Mouse (Mus musculus): ENCODE data around the gene Cebpg. TPM values are rescaled to one million over a fixed set of nuclear protein-coding genes. Genes with fewer than 3 reads are reported as not detected.
A peak's percentile ranks its signal among the peaks of the same experiment; 100 is the strongest.

Gene Cebpg
- polyA plus RNA-seq, 1 experiment: 25.8 TPM

GRCm38 (mm10) chr7:35041286-35042208 lies 14.8 kb downstream of the Cebpg start:
- Histone ChIP-seq H3K27ac (ENCODE audit: insufficient read depth, low read length) (peak overlapping the region; percentile 28; the same call in 1 of the 2 replicates), H3K4me3 (ENCODE audit: insufficient read depth, low read length) (no peak overlapping the region), H3K4me1 (ENCODE audit: control insufficient read depth, insufficient read depth, low read length) (no peaks in the 10 kb centered on the region)
- TF ChIP-seq POLR2A (IDR thresholded peaks at IDR 0.05; ENCODE audit: extremely low read depth, insufficient read depth, low read length): no peak
- no peak for TF ChIP-seq CTCF (IDR thresholded peaks at IDR 0.05; ENCODE audit: extremely low read depth, insufficient read depth, low read length)

- Histone ChIP-seq H3K27ac (ENCODE audit: insufficient read depth, low read length) (no peak overlapping the region), H3K4me1 (ENCODE audit: control insufficient read depth, insufficient read depth, low read length) (no peaks in the 10 kb centered on the region), H3K4me3 (ENCODE audit: insufficient read depth, low read length) (no peak overlapping the region)
- no peak for TF ChIP-seq POLR2A (IDR thresholded peaks at IDR 0.05; ENCODE audit: extremely low read depth, insufficient read depth, low read length)
- TF ChIP-seq CTCF (IDR thresholded peaks at IDR 0.05; ENCODE audit: extremely low read depth, insufficient read depth, low read length): no peak
Measured at GRCm38 (mm10) chr7:35040176-35040972, 16.0 kb downstream of the Cebpg start.

- TF ChIP-seq CTCF (IDR thresholded peaks at IDR 0.05; ENCODE audit: extremely low read depth, insufficient read depth, low read length) (no peak), POLR2A (IDR thresholded peaks at IDR 0.05; ENCODE audit: extremely low read depth, insufficient read depth, low read length) (no peak)
- no peak overlapping the region for H3K27ac ChIP-seq (ENCODE audit: insufficient read depth, low read length)
Measured at GRCm38 (mm10) chr7:35037408-35037807, 19.0 kb downstream of the Cebpg start.

GRCm38 (mm10) chr7:35036266-35036731 lies 20.1 kb downstream of the Cebpg start:
- H3K4me3 ChIP-seq (ENCODE audit: insufficient read depth, low read length): no peak overlapping the region
- no peak overlapping the region for H3K27ac ChIP-seq (ENCODE audit: insufficient read depth, low read length)
- TF ChIP-seq POLR2A (IDR thresholded peaks at IDR 0.05; ENCODE audit: extremely low read depth, insufficient read depth, low read length) (no peak), CTCF (IDR thresholded peaks at IDR 0.05; ENCODE audit: extremely low read depth, insufficient read depth, low read length) (no peak)

More at GRCm38 (mm10) chr7:35037408-35037807, 19.0 kb downstream of the Cebpg start:
- no peak overlapping the region for H3K4me3 ChIP-seq (ENCODE audit: insufficient read depth, low read length)
- no peaks in the 10 kb centered on the region for H3K4me1 ChIP-seq (ENCODE audit: control insufficient read depth, insufficient read depth, low read length)

GRCm38 (mm10) chr7:35035565-35035964 lies 20.8 kb downstream of the Cebpg start:
- no peaks in the 10 kb centered on the region for H3K4me1 ChIP-seq (ENCODE audit: control insufficient read depth, insufficient read depth, low read length)
- H3K4me3 ChIP-seq (ENCODE audit: insufficient read depth, low read length): no peak overlapping the region
- H3K27ac ChIP-seq (ENCODE audit: insufficient read depth, low read length): no peak overlapping the region
- TF ChIP-seq CTCF (IDR thresholded peaks at IDR 0.05; ENCODE audit: extremely low read depth, insufficient read depth, low read length) (no peak), POLR2A (IDR thresholded peaks at IDR 0.05; ENCODE audit: extremely low read depth, insufficient read depth, low read length) (no peak)

More at GRCm38 (mm10) chr7:35036266-35036731, 20.1 kb downstream of the Cebpg start:
- no peaks in the 10 kb centered on the region for H3K4me1 ChIP-seq (ENCODE audit: control insufficient read depth, insufficient read depth, low read length)

DNA sequence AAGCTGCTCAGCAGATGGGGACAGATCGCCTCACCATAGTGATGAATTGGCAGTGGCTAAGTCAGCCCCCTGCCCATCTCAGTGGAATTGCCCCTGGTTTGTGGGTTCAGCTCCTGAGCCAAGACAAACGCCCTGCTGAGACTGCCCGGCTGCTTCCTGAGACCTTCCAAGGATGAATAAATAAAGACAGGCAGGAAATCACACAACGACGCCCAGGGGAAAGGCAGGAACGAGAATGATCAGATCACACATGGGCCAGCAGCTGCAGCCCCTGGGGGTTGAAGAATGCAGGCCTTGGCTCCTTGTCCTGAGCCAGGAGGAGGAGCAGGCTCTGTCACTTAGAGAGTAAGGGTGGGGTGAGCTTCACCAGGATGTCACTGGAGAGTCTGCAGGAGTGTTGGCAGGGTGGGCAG lies 21.2 kb downstream of the Cebpg start:
- H3K4me1 ChIP-seq (ENCODE audit: control insufficient read depth, insufficient read depth, low read length): no peaks in the 10 kb centered on the region
- no peak overlapping the region for H3K27ac ChIP-seq (ENCODE audit: insufficient read depth, low read length)
- no peak overlapping the region for H3K4me3 ChIP-seq (ENCODE audit: insufficient read depth, low read length)
- TF ChIP-seq CTCF (IDR thresholded peaks at IDR 0.05; ENCODE audit: extremely low read depth, insufficient read depth, low read length): no peak
- TF ChIP-seq POLR2A (IDR thresholded peaks at IDR 0.05; ENCODE audit: extremely low read depth, insufficient read depth, low read length): no peak

DNA sequence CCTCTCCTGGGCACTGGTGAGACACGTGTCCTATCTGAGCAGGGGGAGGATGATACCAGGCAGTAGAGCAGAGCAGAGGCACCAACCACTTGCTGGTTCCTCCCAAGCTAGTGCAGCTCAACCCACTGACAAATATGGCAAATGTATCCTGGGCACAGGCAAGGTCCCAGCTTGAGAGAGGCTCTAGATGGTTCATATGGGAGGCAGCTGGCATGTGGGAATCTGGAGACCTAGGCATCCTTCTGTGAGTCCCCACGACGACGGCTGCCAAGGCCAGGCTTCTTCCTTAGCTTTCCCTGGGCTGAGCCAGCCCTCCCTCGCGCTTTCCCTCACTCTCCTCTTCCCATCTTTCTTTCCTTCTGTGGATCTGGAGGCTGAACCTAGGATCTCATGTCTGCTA lies 25.8 kb downstream of the Cebpg start:
- no peak for TF ChIP-seq POLR2A (IDR thresholded peaks at IDR 0.05; ENCODE audit: extremely low read depth, insufficient read depth, low read length)
- TF ChIP-seq CTCF (IDR thresholded peaks at IDR 0.05; ENCODE audit: extremely low read depth, insufficient read depth, low read length): no peak
- no peak overlapping the region for H3K27ac ChIP-seq (ENCODE audit: insufficient read depth, low read length)

DNA sequence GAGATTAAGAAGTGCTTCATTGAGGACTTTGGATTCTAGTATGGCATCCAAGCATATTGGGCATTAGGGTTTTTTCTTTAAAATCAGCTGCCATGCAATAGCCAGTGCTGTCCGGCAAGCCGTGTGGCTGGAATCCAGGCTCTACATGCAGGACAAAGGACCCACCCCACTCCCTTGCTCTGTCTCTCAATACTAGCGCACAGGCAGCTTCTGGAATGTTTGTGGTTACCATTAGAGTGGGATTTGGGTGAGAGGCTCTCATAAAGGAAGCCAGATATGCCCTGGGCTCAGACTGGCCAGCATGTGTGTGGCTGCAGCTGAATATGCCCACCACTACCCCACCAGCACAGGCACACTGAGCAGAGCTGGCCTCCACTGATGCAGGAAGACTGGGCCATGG lies 26.7 kb downstream of the Cebpg start:
- peaks cover 12% of the 10 kb centered on the region; the same call in 1 of the 2 replicates for H3K4me1 ChIP-seq (ENCODE audit: control insufficient read depth, insufficient read depth, low read length)
- no peak overlapping the region for H3K4me3 ChIP-seq (ENCODE audit: insufficient read depth, low read length)
- no peak overlapping the region for H3K27ac ChIP-seq (ENCODE audit: insufficient read depth, low read length)
- TF ChIP-seq CTCF (IDR thresholded peaks at IDR 0.05; ENCODE audit: extremely low read depth, insufficient read depth, low read length): no peak
- TF ChIP-seq POLR2A (IDR thresholded peaks at IDR 0.05; ENCODE audit: extremely low read depth, insufficient read depth, low read length): no peak

More for the DNA sequence above, 25.8 kb downstream of the Cebpg start:
- peaks cover 12% of the 10 kb centered on the region; the same call in 1 of the 2 replicates for H3K4me1 ChIP-seq (ENCODE audit: control insufficient read depth, insufficient read depth, low read length)
- no peak overlapping the region for H3K4me3 ChIP-seq (ENCODE audit: insufficient read depth, low read length)

- peaks cover 12% of the 10 kb centered on the region; the same call in 1 of the 2 replicates for H3K4me1 ChIP-seq (ENCODE audit: control insufficient read depth, insufficient read depth, low read length)
- H3K4me3 ChIP-seq (ENCODE audit: insufficient read depth, low read length): no peak overlapping the region
- H3K27ac ChIP-seq (ENCODE audit: insufficient read depth, low read length): no peak overlapping the region
- TF ChIP-seq POLR2A (IDR thresholded peaks at IDR 0.05; ENCODE audit: extremely low read depth, insufficient read depth, low read length) (no peak), CTCF (IDR thresholded peaks at IDR 0.05; ENCODE audit: extremely low read depth, insufficient read depth, low read length) (no peak)
Measured at GRCm38 (mm10) chr7:35029228-35029627, 27.1 kb downstream of the Cebpg start.

Data from cortical plate, adult 2 months (tissue).